Mouse (Mus musculus) ES-E14 (cell line): ENCODE measurements around the gene Galm.

ENCODE experiments used
- CHD2 ChIP-seq: IDR thresholded peaks from 2 replicates; pipeline ENCODE4 v1.6.1; 2014; ENCODE audit warnings: mild to moderate bottlenecking, low read depth, low read length, inconsistent platforms
- ZC3H11A ChIP-seq: IDR thresholded peaks from 2 replicates; pipeline ENCODE4 v1.6.1; 2012; ENCODE audit warnings: low read depth, mild to moderate bottlenecking, inconsistent platforms, low read length, borderline replicate concordance

- TF ChIP-seq ZC3H11A = no peak
- no peak for TF ChIP-seq CHD2
Observed at GRCm38 (mm10) chr17:80131431-80131766, 4.1 kb downstream of the Galm start.
